Mouse (Mus musculus) adrenal gland, postnatal 25 days (tissue): ENCODE data around the gene Hapln2. TPM values are rescaled to one million over a fixed set of nuclear protein-coding genes. Genes with fewer than 3 reads are reported as not detected.

Experiments used
- DNase-seq: peaks from one replicate; pipeline ENCODE4 v3.0.0; 2021; ENCODE audit warnings: mixed read lengths
- total RNA-seq: library from RNA; stranded (reverse); gene quantifications from 2 replicates; pipeline ENCODE4 v1.2.3, GENCODE M21; 2021

The Hapln2 gene
- total RNA-seq, 1 experiment from 2014 or later: not detected

- DNase-seq: peak; percentile 43
Measured at GRCm38 (mm10) chr3:87981894-87982835, 45.2 kb downstream of the Hapln2 start.

GRCm38 (mm10) chr3:87981214-87981760 is 46.1 kb downstream of the Hapln2 start:
- DNase-seq: no peak

DNA sequence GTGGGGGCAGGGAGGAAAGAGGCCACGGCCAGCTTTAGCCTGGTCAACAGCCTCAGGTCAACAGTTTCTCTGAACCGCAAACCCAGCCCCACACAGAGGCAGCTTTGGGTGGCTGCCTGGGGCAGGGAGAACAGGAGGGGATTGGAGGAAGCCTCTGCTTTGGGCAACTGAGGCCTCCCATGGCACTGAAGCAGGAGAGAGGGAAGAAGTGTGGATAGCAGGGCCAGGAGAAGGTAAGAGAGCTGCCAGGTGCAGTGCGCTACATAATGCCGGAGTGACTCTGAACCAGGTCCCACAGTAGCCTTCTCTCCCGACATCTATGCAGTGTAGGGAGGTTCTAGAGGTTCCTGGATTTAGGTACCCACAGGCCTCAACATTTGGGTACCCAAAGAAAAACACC is 46.7 kb downstream of the Hapln2 start:
- no peak for DNase-seq

GRCm38 (mm10) chr3:87980085-87980484 is 47.3 kb downstream of the Hapln2 start:
- DNase-seq: no peak

GRCm38 (mm10) chr3:87979493-87979892 is 47.9 kb downstream of the Hapln2 start:
- DNase-seq: no peak

DNA sequence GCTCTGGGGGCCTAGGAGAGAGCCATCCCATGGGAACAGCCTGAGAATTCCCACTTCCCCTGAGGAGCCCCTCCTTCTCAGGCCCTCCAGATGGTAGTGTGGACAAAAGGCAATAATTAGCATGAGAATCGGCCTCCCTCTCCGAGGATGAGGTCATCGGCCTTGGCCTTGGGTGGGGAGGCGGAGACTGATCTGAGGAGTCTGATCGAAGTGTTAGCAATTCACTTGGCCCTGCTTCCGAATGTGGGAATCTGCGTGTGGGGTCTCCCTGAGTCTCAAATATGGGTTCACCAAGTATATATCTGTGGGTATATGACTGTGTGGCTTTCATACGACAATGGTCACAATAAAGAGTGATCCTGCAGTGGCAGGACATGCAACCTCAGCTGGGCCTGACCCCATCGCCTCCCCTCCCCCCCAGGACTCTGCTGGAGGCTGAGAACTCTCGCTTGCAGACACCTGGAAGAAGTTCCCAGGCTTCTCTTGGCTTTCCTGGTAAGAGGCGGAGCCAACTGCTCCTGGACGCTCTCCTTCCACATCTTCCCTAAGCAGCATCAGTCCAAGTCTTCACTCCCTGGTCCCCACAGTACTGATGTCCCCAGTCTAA is 52.9 kb downstream of the Hapln2 start:
- peak; percentile 55 for DNase-seq

- no peak for DNase-seq
Measured at GRCm38 (mm10) chr3:87973593-87974380, 53.6 kb downstream of the Hapln2 start.

DNA sequence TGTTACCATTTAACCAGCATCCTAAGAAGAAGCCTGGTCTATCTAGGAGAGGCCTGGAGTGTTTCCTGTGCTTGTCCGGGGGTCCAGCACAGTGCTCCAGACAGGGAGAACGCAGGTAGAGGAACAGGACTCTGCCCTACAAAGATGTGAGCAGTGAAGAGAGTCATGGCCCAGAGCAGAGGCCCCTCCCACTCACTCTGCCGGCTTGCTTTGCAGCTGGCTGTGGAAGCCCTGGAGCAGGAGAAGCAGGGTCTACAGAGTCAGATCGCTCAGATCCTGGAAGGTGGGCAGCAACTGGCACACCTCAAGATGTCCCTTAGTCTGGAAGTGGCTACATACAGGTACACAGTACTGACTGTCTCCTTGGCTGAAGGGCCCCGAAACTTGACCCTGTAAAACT is 54.6 kb downstream of the Hapln2 start:
- DNase-seq: no peak

- no peak for DNase-seq
Measured at GRCm38 (mm10) chr3:87972203-87972664, 55.1 kb downstream of the Hapln2 start.

Other genes with a start within 250 kb of the Hapln2 start
- 0.95 and 3.7 TPM in 2 replicates for gene Ntrk1, start 232.4 kb downstream of the Hapln2 start, total RNA-seq
- 0.81 and 1.0 TPM in 2 replicates for gene Insrr, start 230.6 kb downstream of the Hapln2 start, total RNA-seq
- gene Pear1, start 203.3 kb downstream of the Hapln2 start, total RNA-seq: 20.7 and 23.0 TPM in 2 replicates
- 0.15 TPM in 1 of 2 replicates, not detected in the other for gene Sh2d2a, start 180.8 kb downstream of the Hapln2 start, total RNA-seq
- 55.3 and 56.1 TPM in 2 replicates for gene Prcc, start 142.0 kb downstream of the Hapln2 start, total RNA-seq
- 173 and 198 TPM in 2 replicates for gene Hdgf, start 121.3 kb downstream of the Hapln2 start, total RNA-seq
- 113 and 156 TPM in 2 replicates for gene Mrpl24, start 108.1 kb downstream of the Hapln2 start, total RNA-seq
- 22.7 and 22.8 TPM in 2 replicates for gene Isg20l2, start 97.3 kb downstream of the Hapln2 start, total RNA-seq
- gene Rrnad1, start 96.9 kb downstream of the Hapln2 start, total RNA-seq: 17.9 and 24.1 TPM in 2 replicates
- gene Crabp2, start 78.9 kb downstream of the Hapln2 start, total RNA-seq: not detected in 2 replicates
- gene Nes, start 56.5 kb downstream of the Hapln2 start, total RNA-seq: 8.7 and 9.3 TPM in 2 replicates
- 62.8 and 74.9 TPM in 2 replicates for gene Bcan, start 27.4 kb downstream of the Hapln2 start, total RNA-seq
- gene Gpatch4, start 15.5 kb upstream of the Hapln2 start, total RNA-seq: 14.1 and 23.4 TPM in 2 replicates
- 126 and 140 TPM in 2 replicates for gene Naxe, start 30.9 kb upstream of the Hapln2 start, total RNA-seq
- gene Ttc24, start 50.7 kb upstream of the Hapln2 start, total RNA-seq: not detected in 2 replicates
- gene Iqgap3, start 54.4 kb upstream of the Hapln2 start, total RNA-seq: 4.5 and 5.9 TPM in 2 replicates
- 104 TPM in 2 replicates for gene Mef2d, start 114.8 kb upstream of the Hapln2 start, total RNA-seq
- 4.0 and 4.4 TPM in 2 replicates for gene Rhbg, start 227.1 kb upstream of the Hapln2 start, total RNA-seq